Mouse (Mus musculus): ENCODE data around the gene Mta2. TPM values are rescaled to one million over a fixed set of nuclear protein-coding genes. Genes with fewer than 3 reads are reported as not detected.

Mta2 gene
- polyA plus RNA-seq, 1 experiment: 26.9 TPM

DNA sequence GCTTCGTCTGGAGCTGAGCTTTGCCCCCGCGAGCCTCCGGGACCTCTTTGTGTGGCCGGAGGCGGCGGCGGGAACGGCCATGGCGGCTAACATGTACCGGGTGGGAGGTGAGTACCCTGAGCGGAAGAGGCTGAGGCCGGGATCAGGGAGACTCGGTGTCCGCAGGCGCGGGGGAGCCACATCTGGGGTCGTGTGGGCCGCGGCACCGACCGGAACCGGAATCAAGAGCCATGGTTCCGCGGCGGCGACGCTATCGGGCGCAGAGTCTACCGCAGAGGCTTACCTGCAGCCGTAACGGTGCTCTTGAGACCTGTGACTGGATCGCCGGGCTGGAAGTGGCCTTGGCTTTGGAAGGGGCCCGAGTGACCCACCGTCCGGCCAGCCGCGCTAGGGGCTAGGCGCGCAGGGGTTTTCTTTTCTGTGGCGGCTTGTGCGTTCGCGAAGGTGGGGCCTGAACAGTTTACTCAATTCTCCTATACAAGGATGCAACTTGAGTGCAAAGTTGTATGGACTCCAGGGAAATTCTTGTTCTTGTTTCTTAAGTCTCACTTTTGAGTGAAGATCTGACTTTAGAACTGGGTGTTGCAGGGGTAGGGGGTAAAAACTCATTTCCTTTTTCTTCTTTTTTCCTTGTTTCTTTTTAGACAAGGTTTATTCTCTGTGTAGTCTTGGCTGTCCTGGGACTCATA lies 745 bp downstream of the Mta2 start:
- H3K4me3 ChIP-seq (replicated peaks; ENCODE audit: extremely low read depth, low read depth, low read length): peak overlapping the region; percentile 84
- TF ChIP-seq POLR2A (IDR thresholded peaks at IDR 0.05; ENCODE audit: borderline replicate concordance, extremely low read depth, low read depth, low read length) (0 out of 2 replicates have a peak, but pooled peaks have one; percentile 4), CTCF (IDR thresholded peaks at IDR 0.05; ENCODE audit: insufficient read depth, low read length) (no peak)
- DNase-seq: no peak
- peaks cover 20% of the 10 kb centered on the region for H3K4me1 ChIP-seq (ENCODE audit: control insufficient read depth, insufficient read depth, low read length)
- WGBS: under 1% methylated on average over 46 of the region's 46 CpGs

DNA sequence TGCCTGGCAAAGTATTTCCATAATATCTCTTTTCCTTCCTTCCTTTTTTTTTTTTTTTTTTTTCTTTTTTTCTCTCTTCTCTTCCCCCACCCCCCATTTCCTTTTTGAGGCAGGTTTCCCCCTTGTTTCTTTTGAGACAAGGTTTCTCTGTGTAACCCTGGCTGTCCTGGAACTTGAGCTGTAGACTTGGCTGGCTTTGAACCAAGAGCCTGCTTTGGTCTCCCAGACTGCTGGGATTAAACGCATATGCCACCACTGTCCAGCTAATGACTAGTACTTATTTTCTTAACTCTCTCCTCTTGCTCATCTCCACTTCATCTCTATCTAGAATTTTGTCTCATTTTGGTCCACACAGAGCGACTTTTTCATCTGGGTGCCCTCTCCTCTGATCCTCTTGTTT lies 1.4 kb downstream of the Mta2 start:
- DNase-seq: no peak
- Histone ChIP-seq H3K4me3 (replicated peaks; ENCODE audit: extremely low read depth, low read depth, low read length) (peak overlapping the region; percentile 84), H3K4me1 (ENCODE audit: control insufficient read depth, insufficient read depth, low read length) (peaks cover 20% of the 10 kb centered on the region)
- WGBS: 40% methylated on average over 2 of the region's 2 CpGs
- TF ChIP-seq CTCF (IDR thresholded peaks at IDR 0.05; ENCODE audit: insufficient read depth, low read length) (no peak), POLR2A (IDR thresholded peaks at IDR 0.05; ENCODE audit: borderline replicate concordance, extremely low read depth, low read depth, low read length) (no peak)

DNA sequence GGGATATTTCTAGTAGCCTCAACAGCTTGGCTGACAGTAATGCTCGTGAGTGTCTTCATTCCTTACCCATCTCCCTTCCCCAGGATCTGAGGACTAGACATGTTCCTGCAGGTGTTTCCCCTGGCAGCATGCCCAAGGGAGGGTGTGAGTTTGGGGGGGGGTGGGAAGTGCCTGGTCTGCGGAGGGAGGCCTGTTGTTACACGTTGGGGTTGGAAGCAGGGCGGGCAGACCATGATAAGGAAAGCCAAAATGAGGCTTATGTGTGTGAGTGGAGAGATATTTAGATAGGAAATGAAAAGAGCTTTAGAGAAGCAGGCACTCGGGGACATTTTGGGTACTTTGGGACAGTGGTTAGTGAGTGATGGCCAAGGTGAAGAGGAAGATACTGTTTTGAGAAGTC lies 2.4 kb downstream of the Mta2 start:
- WGBS: 22% methylated on average over 5 of the region's 5 CpGs
- TF ChIP-seq POLR2A (IDR thresholded peaks at IDR 0.05; ENCODE audit: borderline replicate concordance, extremely low read depth, low read depth, low read length) (no peak), CTCF (IDR thresholded peaks at IDR 0.05; ENCODE audit: insufficient read depth, low read length) (no peak)
- Histone ChIP-seq H3K4me3 (replicated peaks; ENCODE audit: extremely low read depth, low read depth, low read length) (no peak overlapping the region), H3K4me1 (ENCODE audit: control insufficient read depth, insufficient read depth, low read length) (peaks cover 20% of the 10 kb centered on the region)
- DNase-seq: no peak

DNA sequence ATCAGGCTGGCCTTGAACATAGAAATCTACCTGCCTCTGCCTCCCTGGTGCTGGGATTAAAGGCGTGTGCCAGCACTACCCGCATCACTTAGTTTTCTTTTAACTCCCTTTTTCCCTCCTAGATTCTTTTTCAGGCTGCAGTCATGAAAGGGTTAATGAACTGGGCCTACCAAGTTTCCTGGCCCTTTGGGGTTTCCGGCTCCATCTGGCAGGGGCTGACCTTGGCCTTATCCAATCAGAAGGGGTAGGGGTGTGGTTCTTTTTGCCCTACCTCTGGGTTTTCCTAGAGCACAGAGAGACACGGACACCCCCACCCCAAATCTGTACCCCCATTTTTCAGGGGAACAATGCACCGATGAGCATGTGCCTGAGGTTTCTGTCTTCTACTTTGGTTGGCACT lies 3.1 kb downstream of the Mta2 start:
- 16% methylated on average over 5 of the region's 5 CpGs for WGBS
- no peak for DNase-seq
- TF ChIP-seq POLR2A (IDR thresholded peaks at IDR 0.05; ENCODE audit: borderline replicate concordance, extremely low read depth, low read depth, low read length) (no peak), CTCF (IDR thresholded peaks at IDR 0.05; ENCODE audit: insufficient read depth, low read length) (no peak)
- H3K4me3 ChIP-seq (replicated peaks; ENCODE audit: extremely low read depth, low read depth, low read length): no peak overlapping the region
- H3K4me1 ChIP-seq (ENCODE audit: control insufficient read depth, insufficient read depth, low read length): peaks cover 20% of the 10 kb centered on the region

DNA sequence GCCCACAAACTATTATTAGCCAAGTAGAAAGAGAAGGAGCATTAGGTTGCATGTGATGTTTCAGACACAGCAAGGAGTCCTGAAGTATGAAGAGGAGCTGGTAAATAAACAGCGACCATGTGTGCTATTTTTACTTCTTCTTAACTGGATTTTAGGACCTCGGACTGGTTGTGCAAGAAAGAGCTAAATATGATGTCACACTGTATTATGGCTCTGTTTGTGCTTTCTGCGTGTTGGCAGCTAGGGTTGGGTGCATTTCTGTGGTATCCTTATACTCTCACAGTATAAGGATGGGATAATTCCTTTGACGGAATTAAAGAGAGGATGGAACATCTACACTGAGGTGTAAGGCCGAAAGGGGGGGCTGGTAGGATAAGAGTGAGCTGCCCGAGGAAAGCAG lies 3.6 kb downstream of the Mta2 start:
- H3K4me1 ChIP-seq (ENCODE audit: control insufficient read depth, insufficient read depth, low read length): peaks cover 20% of the 10 kb centered on the region
- no peak for DNase-seq
- WGBS: 48% methylated on average over 6 of the region's 6 CpGs
- H3K4me3 ChIP-seq (replicated peaks; ENCODE audit: extremely low read depth, low read depth, low read length): no peak overlapping the region
- TF ChIP-seq POLR2A (IDR thresholded peaks at IDR 0.05; ENCODE audit: borderline replicate concordance, extremely low read depth, low read depth, low read length) (no peak), CTCF (IDR thresholded peaks at IDR 0.05; ENCODE audit: insufficient read depth, low read length) (no peak)

DNA sequence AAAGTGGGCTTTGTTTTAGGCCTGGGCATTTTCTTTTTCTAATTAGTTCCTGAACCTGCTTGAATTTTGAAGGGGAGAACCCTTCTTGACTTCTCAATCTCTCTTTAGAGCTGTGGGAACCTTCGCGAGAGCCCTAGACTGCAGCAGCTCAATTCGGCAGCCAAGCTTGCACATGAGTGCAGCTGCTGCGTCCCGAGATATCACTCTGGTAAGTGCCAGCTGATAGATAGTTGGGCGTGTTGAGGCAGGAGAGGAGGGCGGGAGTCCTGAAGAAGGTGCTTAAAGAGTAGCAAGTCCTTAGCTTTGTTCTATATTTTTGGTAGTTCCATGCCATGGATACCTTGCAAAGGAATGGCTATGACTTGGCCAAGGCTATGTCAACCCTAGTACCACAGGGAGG lies 5.3 kb downstream of the Mta2 start:
- 86% methylated on average over 7 of the region's 7 CpGs for WGBS
- Histone ChIP-seq H3K4me3 (replicated peaks; ENCODE audit: extremely low read depth, low read depth, low read length) (no peak overlapping the region), H3K4me1 (ENCODE audit: control insufficient read depth, insufficient read depth, low read length) (peaks cover 14% of the 10 kb centered on the region)
- no peak for DNase-seq
- no peak for TF ChIP-seq CTCF (IDR thresholded peaks at IDR 0.05; ENCODE audit: insufficient read depth, low read length)
- no peak for TF ChIP-seq POLR2A (IDR thresholded peaks at IDR 0.05; ENCODE audit: borderline replicate concordance, extremely low read depth, low read depth, low read length)

DNA sequence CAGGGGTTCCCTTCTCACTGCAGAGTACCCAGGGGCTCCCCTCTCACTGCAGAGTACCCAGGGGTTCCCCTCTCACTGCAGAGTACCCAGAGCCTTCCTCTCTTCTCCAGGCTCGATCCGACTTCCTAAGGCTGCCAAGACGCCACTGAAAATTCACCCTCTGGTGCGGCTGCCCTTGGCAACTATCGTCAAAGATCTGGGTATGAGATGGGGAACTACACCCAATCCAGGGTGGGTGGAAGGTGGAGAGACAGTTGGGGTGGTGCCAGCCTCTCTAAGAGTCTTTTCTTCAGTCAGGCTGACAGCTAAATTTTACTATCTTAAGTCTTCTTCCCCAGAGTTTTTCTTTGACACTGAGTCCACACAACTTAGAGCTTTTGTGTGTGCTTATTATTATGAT lies 8.5 kb downstream of the Mta2 start:
- Histone ChIP-seq H3K4me1 (ENCODE audit: control insufficient read depth, insufficient read depth, low read length) (peaks cover 8% of the 10 kb centered on the region; the same call in 1 of the 2 replicates), H3K4me3 (replicated peaks; ENCODE audit: extremely low read depth, low read depth, low read length) (no peak overlapping the region)
- DNase-seq: no peak
- TF ChIP-seq POLR2A (IDR thresholded peaks at IDR 0.05; ENCODE audit: borderline replicate concordance, extremely low read depth, low read depth, low read length): no peak
- no peak for TF ChIP-seq CTCF (IDR thresholded peaks at IDR 0.05; ENCODE audit: insufficient read depth, low read length)
- WGBS: 93% methylated on average over 5 of the region's 5 CpGs

DNA sequence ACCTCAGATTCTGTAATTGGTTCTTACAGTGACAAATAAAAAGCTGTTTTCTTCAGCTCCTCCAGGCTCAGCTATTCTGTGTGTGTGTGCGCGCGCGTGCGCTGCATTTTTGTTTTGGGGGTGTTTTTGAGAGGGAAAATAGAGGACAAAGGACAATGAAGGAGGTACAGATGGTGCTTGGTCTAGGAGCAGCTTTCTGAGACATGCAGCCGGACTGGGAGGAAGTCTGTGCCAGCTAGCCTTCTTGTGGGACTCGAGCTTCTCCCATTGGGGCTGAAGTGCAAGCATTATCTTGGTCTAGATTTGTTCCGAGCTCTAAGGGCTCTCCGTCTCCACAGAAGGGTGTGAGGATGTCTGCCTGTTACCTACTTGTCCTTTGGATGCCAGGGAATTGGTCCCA lies 10.6 kb downstream of the Mta2 start:
- WGBS: 82% methylated on average over 9 of the region's 9 CpGs
- no peak for DNase-seq
- H3K4me1 ChIP-seq (ENCODE audit: control insufficient read depth, insufficient read depth, low read length): peaks cover 8% of the 10 kb centered on the region; the same call in 1 of the 2 replicates
- TF ChIP-seq POLR2A (IDR thresholded peaks at IDR 0.05; ENCODE audit: borderline replicate concordance, extremely low read depth, low read depth, low read length) (no peak), CTCF (IDR thresholded peaks at IDR 0.05; ENCODE audit: insufficient read depth, low read length) (no peak)
- no peak overlapping the region for H3K4me3 ChIP-seq (replicated peaks; ENCODE audit: extremely low read depth, low read depth, low read length)

DNA sequence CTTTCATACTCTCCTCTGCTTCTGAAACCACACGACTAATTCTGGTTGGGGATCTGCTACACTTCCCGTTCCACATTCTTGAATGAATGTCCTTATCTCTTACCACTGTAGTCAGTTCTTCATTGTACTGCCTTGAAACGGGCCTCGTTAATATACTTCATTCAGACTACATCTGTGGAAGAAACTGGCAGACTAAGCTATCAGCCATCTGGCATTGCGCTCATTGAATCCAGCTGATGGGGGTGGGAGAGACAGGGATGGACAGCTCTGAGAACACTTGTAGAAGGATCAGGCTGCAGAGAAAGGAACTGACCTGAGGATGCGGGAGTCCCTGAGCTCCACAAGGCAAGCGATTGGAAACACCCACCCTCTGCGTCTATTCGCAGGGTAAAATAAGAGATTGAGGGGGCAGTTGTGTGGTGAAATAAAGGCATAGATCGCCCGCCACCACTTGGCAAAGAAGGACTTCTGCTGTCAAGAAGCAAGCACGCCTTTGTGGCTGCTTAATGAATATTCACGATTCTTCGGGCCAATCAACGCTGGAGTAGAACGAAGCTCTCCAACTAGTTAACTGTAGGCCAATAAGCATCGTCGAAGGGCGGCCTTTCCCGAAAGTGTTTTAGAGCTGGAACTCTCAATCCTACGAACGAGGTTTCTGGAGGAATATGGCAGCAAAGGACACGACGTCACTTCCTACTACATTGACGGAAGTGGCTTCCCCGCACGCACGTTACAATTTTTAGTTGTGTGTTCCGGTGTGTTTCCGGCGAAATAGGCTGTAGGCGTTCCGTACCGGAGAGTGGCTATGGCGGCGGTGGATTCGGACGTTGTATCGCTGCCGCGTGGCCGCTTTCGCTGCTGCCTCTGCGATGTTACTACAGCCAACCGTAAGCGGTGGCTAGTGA lies 11.7 kb downstream of the Mta2 start, which contains the start of gene Tut1:
TSS of gene Tut1 (plus strand) at position 713 of the 905 bp plus-strand sequence.
- peaks cover 8% of the 10 kb centered on the region; the same call in 1 of the 2 replicates for H3K4me1 ChIP-seq (ENCODE audit: control insufficient read depth, insufficient read depth, low read length)
- 2% methylated on average over 46 of the region's 46 CpGs for WGBS
- H3K4me3 ChIP-seq (replicated peaks; ENCODE audit: extremely low read depth, low read depth, low read length): peak within 1 kb of the TSS; percentile 80
- TF ChIP-seq CTCF (IDR thresholded peaks at IDR 0.05; ENCODE audit: insufficient read depth, low read length) (no peak), POLR2A (IDR thresholded peaks at IDR 0.05; ENCODE audit: borderline replicate concordance, extremely low read depth, low read depth, low read length) (peak; percentile 70; the same call in 1 of the 2 replicates)
- DNase-seq: peak; percentile 91

Measured in lung, adult 2 months (tissue).